Mouse (Mus musculus): ENCODE measurements at regions not wholly inside any gene's neighbourhood (a gene's known extent, or its start where the extent isn't known, plus 50 kb on each side); places are given as distances from the start of the nearest gene placed in this dataset.

DNA sequence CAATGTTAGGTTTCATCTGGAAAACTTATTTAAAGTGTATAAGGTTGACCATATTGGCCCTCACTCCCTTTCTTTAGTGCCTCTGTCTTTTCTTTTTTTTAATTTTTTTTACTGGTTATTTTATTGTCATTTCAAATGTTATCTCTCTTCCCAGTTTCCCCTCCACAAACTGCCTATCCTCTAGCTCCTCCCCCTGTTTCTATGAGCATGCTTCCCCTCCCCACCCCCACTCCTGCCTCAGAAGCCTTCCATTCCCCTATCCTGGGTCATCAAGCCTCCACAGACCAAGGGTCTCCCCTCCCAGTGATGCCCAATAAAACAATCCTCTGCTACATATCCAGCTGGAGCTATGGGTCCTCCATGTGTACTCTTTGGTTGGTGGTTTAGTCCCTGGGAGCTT lies 2134.9 kb upstream of the Lrrc6 start:
- no peak for DNase-seq (ENCODE audit: low read depth)

DNA sequence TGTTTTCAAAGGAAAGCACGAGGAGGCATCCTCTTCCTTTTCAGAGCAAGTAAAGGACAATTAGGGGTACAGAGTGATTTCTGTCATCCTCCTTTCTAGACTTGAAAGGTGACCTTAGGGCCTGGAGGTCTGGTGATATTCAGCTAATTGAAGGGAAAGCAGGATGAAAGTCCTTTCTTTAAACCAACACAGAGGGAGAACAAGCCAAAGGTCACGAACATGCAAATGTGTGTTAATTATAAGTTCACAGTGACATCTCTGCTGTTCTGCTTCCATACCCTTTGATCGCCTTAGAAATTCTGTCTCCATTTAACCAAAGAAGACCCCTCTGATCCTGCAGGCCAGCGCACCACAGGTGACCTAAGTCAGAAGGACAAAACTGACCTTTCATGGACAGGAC lies 2126.3 kb upstream of the Lrrc6 start:
- DNase-seq (ENCODE audit: low read depth), result no peak

- DNase-seq (ENCODE audit: low read depth), result no peak
These were observed 2124.1 kb upstream of the Lrrc6 start for GRCm38 (mm10) chr15:68624831-68625230.

DNA sequence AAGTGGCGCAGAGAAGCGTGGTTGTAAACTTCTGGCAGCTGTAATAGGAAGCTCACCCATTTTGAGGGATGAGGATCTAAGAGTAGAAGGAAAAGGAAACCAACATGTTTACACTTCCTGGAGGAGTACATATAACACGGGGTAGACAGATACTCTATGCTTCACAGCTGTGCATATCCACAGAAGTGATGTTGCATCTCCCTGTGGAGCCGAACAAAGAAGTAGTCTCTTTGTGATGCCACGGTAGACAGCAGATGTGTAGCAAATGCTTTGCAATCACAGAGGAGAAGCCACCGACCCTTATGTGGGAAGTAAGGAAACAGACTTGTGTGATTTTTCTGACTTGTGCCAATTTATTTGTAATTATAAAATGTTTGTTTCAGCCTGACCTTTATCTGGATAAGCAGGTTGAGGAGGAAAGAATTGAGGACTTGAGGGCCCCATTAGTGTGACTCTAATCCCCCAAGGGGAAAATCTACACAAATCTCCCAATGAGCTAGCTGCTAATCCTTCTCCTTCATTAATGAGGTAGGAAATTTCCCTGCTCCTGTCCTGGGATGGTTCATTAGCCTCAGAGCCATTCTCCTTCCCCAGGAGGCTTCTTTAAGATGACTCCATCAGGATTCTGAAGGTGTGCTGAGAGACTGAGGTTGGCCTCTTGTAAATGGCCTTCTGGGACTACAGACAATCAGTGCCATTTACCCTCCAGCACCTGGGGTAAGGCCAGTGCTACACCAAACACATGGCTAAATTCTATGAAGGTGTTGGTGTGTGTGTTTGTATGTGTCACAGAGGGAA lies 2119.9 kb upstream of the Lrrc6 start:
- DNase-seq (ENCODE audit: low read depth), result no peak

DNA sequence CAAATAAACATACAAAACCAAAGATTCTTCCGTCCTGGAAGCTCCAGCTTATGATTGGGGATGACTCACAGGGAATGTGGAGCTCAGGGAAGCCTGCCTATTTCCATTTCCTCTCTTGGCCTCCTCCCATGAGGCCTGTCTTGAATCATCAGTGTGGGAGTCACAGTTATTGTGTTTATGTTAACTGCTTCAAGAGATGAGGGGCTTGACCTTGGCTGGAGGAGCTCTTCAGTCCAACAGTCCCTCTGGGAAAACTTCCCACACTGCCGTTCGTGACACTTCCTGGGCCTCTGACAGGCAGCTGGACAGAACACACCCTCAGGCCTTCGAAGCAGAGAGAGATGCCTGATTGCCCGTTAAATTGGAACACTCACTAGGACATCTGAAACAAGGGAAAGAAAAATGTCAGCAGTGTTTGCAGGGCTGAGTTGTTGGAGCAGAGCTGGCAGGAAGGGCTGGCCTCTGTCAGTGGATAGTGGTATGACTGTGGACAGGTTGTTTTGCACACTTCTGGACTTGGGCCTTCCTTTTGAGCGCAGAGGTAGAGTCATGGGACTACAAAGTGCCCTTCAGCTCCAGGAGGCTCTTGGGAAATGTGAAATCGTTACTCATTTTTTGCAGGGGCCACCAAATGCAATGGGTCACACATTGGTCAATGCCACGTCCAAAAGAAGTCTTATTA lies 2105.5 kb upstream of the Lrrc6 start:
- no peak for DNase-seq (ENCODE audit: low read depth)

- no peak for DNase-seq (ENCODE audit: low read depth)
These were observed 2104.8 kb upstream of the Lrrc6 start for GRCm38 (mm10) chr15:68605478-68605877.

DNA sequence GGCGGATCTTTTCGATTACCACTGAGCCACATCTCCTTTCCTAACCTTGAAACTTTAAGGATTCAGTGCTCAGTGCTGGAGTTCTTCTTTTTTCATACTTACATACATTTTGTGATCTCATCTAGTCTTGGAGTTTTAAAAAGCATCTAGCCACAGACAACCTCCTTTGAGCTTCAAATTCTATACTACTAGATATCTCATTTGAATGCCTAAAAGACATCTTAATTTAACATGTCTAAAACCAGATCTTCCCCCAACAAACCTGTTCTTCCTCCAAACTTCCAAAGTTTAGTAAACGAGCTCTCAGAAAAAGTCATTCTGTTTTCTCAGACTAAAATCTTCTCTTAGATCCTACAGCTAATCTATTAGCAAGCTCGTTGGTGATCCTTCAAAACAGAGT lies 2081.5 kb upstream of the Lrrc6 start:
- no peak for DNase-seq (ENCODE audit: low read depth)

DNA sequence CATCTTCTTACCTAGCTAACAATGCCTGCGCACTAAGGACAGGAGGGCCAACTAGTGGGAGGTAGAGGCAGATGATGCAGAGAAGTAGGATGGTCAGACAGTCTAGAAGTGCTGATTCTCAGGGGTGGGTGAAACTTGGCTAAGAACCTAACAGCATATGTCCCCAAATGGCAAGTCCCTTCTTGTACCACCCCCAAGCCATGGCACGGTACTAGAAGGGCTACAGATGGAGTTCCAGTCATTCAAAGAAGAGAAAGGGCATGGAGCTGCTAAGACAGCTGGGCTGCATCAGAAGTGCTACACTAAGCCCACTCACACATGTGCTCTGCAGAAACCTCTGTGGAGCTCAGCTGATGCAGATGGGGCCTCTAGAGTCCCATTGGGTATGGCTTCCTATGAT lies 2078.8 kb upstream of the Lrrc6 start:
- no peak for DNase-seq (ENCODE audit: low read depth)

GRCm38 (mm10) chr15:68560654-68561053 lies 2059.9 kb upstream of the Lrrc6 start:
- DNase-seq (ENCODE audit: low read depth), result no peak

- no peak for DNase-seq (ENCODE audit: low read depth)
These were observed 2055.4 kb upstream of the Lrrc6 start for GRCm38 (mm10) chr15:68556133-68556532.

DNA sequence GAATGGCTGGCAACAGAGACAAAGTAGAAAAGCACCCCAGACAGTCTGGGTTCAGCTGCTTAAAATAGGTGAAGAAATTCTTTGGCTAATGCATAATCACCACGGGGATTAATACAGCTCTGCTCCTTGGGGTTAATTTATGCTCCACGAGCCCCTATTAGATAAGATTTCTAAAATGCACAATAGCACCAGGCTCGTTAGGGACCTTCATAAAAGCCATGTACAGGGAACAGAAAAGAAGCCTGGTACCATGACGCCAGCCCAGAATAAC lies 2035.3 kb upstream of the Lrrc6 start:
- no peak for DNase-seq (ENCODE audit: low read depth)

GRCm38 (mm10) chr15:68535297-68536054 lies 2034.8 kb upstream of the Lrrc6 start:
- DNase-seq (ENCODE audit: low read depth), result no peak

GRCm38 (mm10) chr15:68520759-68521158 lies 2020.0 kb upstream of the Lrrc6 start:
- DNase-seq (ENCODE audit: low read depth), result no peak

- DNase-seq (ENCODE audit: low read depth), result no peak
These were observed 2011.7 kb upstream of the Lrrc6 start for GRCm38 (mm10) chr15:68512431-68512830.

GRCm38 (mm10) chr15:68508190-68508589 lies 2007.5 kb upstream of the Lrrc6 start:
- DNase-seq (ENCODE audit: low read depth), result no peak

GRCm38 (mm10) chr15:68506093-68506492 lies 2005.4 kb upstream of the Lrrc6 start:
- no peak for DNase-seq (ENCODE audit: low read depth)

- DNase-seq (ENCODE audit: low read depth), result no peak
These were observed 1995.7 kb upstream of the Lrrc6 start for GRCm38 (mm10) chr15:68496438-68496837.

DNA sequence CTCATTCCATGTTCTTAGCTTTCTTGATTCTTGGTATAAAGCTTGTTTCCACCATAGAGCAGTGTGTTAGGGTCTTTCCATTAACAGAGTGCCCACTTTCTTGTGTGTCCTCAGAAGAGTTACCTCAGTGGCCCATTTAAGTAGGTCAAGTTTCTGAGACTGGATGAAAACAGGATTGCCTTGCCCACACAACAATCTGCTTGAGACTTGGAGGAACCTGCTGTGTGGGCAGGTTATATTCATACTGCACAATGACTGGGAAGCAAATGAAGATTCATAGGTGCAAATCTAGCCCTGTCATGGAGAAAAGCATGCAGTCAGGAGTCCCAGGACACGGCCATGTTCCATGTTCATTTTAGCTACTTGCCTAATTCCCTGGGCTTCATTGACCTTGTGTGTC lies 1984.1 kb upstream of the Lrrc6 start:
- DNase-seq (ENCODE audit: low read depth), result no peak

- DNase-seq (ENCODE audit: low read depth), result no peak
These were observed 1977.0 kb upstream of the Lrrc6 start for GRCm38 (mm10) chr15:68477745-68478144.

DNA sequence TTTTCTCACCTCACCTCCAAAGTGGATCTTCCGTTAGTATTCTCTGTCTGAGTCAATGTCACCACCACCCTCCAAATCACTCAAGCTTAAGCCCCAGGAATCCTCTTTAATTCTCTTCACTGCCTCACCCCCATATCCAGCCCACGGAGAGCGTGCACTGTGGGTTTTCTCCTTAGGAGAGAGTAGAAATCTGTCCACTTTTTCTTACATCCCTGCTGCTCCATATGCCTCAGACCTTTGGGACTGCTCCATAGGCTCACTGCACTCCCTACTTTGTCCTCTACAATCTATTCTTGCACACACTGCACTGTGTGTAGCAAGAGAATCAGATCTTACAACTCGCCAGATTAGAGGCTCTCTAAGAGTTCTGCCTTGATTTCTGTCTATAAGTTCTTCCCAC lies 1971.2 kb upstream of the Lrrc6 start:
- no peak for DNase-seq (ENCODE audit: low read depth)

GRCm38 (mm10) chr15:68462851-68463250 lies 1962.1 kb upstream of the Lrrc6 start:
- no peak for DNase-seq (ENCODE audit: low read depth)

GRCm38 (mm10) chr15:68457239-68457638 lies 1956.5 kb upstream of the Lrrc6 start:
- DNase-seq (ENCODE audit: low read depth), result no peak

DNA sequence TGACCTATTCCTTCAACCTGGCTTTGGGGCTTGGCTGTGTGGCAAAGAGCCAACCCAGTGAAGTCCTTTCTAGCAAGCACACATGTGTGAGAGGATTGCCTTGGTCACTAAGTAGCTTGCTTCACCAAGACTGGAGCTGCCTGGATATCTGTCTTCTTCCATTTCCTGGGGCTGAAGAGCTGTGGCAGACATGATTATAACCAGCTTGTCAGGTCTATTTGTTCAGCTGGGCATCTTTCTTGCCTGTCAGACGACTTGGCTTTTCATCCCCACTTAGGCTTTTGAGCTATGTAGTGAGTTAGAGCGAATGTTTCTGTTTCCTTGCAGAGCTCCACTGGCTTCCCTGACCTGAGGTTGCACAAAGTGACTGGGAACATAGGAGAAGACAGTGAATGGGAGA lies 1951.3 kb upstream of the Lrrc6 start:
- no peak for DNase-seq (ENCODE audit: low read depth)

Measured in c-Kit-positive CD71-negative TER-119-negative erythroid progenitor cells, embryonic 14.5 days (primary cell).